Mouse (Mus musculus): ENCODE data around the gene Smim8. TPM values are rescaled to one million over a fixed set of nuclear protein-coding genes. Genes with fewer than 3 reads are reported as not detected.

Gene Smim8
- 1 to 10 TPM; 7.9 to 9.0 TPM for total RNA-seq (2023)

DNA sequence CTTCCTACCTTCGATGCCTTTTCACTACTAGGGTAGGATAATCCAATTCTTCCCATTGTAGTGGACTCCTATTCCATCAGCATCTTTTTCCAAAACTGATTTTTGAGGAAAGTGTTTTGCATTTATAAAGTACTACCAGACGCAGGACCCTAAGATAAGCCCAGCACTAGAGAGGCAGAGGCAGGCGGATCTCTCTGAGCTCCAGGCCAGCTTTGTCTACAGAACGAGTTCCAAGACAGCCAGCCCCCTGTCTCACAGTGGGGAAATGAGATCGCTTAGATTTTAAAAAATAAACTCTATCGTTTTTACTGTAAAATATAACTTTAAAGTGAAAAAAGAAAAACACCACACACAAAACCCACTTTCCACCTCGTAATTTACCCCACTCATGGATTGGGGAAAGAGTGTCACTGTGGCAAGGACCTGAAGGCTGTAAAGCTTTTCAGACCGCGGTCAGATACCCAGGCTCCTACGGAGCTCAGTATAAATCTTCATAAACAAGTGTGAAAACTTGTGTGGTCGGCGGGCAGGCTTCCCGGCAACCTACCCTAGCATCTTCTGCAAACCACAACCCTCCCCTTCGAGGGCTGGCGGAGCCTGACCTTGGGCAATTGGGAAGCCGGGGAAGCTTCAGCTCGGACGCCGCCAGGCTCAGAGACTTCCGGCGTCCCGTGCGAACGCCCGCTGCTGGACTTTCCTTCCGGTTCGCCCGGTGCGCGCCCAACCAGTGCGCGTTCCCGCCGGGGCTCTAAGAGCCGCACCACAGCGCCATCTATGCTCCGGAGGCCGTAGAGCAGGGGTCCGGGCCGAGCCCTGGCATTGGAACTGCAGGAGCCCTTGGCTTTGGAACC is at the start of gene Smim8:
TSS of gene Smim8 (minus strand) at position 747 of the 851 bp plus-strand sequence.

DNA sequence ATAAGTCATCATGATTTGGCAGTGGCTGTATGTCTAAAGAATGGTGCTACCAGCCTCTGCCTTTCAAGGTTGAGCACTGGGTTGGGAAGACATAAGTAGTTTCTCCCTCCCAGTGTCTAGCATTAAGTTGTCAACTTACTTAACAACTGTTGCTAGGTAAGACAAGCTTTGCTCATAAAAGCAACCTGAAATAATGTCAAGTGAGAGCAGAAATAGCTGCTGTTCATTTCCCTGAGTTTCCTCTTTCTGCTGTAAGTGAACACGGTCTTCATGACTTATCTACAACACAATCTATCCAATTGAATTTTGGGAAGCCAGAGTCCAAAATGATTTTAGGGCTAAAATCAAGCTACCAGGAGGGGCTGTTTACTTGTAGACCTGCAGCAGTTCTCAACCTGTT is 22.1 kb downstream of the Smim8 start, which contains the start of gene Gm136:
TSS of gene Gm136 (minus strand) at position 101 of the 400 bp plus-strand sequence.

DNA sequence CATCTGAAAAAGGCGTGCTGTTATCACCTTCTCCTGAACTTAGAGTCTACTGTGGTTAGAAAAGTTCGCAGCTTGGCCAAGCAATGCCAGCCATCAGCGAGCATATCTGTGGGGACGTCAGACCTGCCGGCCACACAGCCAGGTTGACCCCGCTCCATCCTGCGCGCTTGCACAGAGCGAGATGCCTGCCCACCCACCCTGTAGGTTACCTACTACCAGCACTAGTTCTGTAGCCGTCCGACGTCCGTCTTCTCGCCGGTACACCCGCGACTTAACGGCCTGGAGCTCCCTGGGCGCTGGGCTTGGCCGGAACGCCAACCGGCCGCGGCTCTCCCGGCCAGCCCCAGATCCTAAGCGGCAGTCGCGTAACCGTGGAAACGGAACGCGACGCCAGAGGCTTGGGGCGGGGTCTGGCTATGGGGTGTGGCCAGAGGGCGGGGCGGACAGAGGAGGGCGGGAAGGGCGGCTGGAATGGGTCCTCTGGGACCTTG is 48.3 kb downstream of the Smim8 start, which contains the start of gene Cfap206:
TSS of gene Cfap206 (minus strand) at position 356 of the 491 bp plus-strand sequence.

Other genes starting within 250 kb of the Smim8 start
- 10 to 100 TPM; 43.5 to 44.6 TPM for gene Akirin2, start 227.5 kb downstream of the Smim8 start, total RNA-seq (2023)
- 10 to 100 TPM; 39.8 to 47.0 TPM for gene Orc3, start 163.5 kb downstream of the Smim8 start, total RNA-seq (2023)
- 10 to 100 TPM in 1 of 2 experiments, 1 to 10 TPM in 1; 9.8 to 10.3 TPM for gene Rars2, start 163.5 kb downstream of the Smim8 start, total RNA-seq (2023)
- 1 to 10 TPM; 8.1 to 8.2 TPM for gene Slc35a1, start 91.0 kb downstream of the Smim8 start, total RNA-seq (2023)
- gene Cfap206, start 48.2 kb downstream of the Smim8 start, total RNA-seq (2023), result not detected
- gene Gm136, start 22.2 kb downstream of the Smim8 start, total RNA-seq (2023), result not detected
- gene Zfp292, start 104.5 kb upstream of the Smim8 start, total RNA-seq (2023), result 10 to 100 TPM; 20.4 to 23.2 TPM
- gene Cga, start 115.4 kb upstream of the Smim8 start, total RNA-seq (2023), result not detected

Data from neutrophil, adult 59 days (primary cell).